Mouse (Mus musculus) heart, postnatal 10 days (tissue): ENCODE results near the gene Hlcs. TPM values are rescaled to one million over a fixed set of nuclear protein-coding genes. Genes with fewer than 3 reads are reported as not detected.

Experiments
- DNase-seq, 2 experiments: peaks; one replicate each; pipeline ENCODE4 v3.0.0; 2021
- intact Hi-C: fragments of 180-260 bp; cut with DNase I; formaldehyde crosslinking; loops from one replicate; pipeline ENCODE4 v1.15.1; 2025
- total RNA-seq, 2 experiments: library from RNA; stranded (reverse); gene quantifications; 2 replicates each; pipeline ENCODE4 v1.2.3; 2021

The Hlcs gene
- total RNA-seq, 2 experiments from 2014 or later: 6.9 to 7.5 TPM

GRCm38 (mm10) chr16:94250640-94251349 lies 62.6 kb downstream of the Hlcs start:
- DNase-seq: no peak
- intact Hi-C loops: loop anchor here (5.0 kb wide), 1 partner anchor 133 kb away; no protein-coding TSS in a partner anchor

- intact Hi-C loops: loop anchor here (5.0 kb wide), 1 partner anchor 133 kb away; no protein-coding TSS in a partner anchor
- DNase-seq: no peak
Measured at GRCm38 (mm10) chr16:94250136-94250535, 63.2 kb downstream of the Hlcs start.

GRCm38 (mm10) chr16:94249666-94250065 lies 63.7 kb downstream of the Hlcs start:
- intact Hi-C loops: loop anchor here (5.0 kb wide), 1 partner anchor 132 kb away; no protein-coding TSS in a partner anchor
- DNase-seq: no peak

- DNase-seq: peak; percentile 71 to 75
- intact Hi-C loops: no loop called here
Measured at GRCm38 (mm10) chr16:94248721-94249120, 64.7 kb downstream of the Hlcs start.

GRCm38 (mm10) chr16:94246976-94247375 lies 66.4 kb downstream of the Hlcs start:
- DNase-seq: no peak
- intact Hi-C loops: no loop called here

- no peak for DNase-seq
- intact Hi-C loops: no loop called here
Measured at GRCm38 (mm10) chr16:94246058-94246784, 67.2 kb downstream of the Hlcs start.

- DNase-seq: no peak
- intact Hi-C loops: no loop called here
Measured at GRCm38 (mm10) chr16:94241126-94241525, 72.2 kb downstream of the Hlcs start.

- no peak for DNase-seq
- intact Hi-C loops: no loop called here
Measured at GRCm38 (mm10) chr16:94240190-94240589, 73.2 kb downstream of the Hlcs start.

- intact Hi-C loops: no loop called here
- no peak for DNase-seq
Measured at GRCm38 (mm10) chr16:94239567-94239966, 73.8 kb downstream of the Hlcs start.

GRCm38 (mm10) chr16:94239146-94239545 lies 74.2 kb downstream of the Hlcs start:
- intact Hi-C loops: no loop called here
- DNase-seq: no peak

- DNase-seq: no peak
- intact Hi-C loops: no loop called here
Measured at GRCm38 (mm10) chr16:94237130-94237484, 76.3 kb downstream of the Hlcs start.

- intact Hi-C loops: no loop called here
- no peak for DNase-seq
Measured at GRCm38 (mm10) chr16:94236226-94237129, 76.9 kb downstream of the Hlcs start.

- no peak for DNase-seq
- intact Hi-C loops: no loop called here
Measured at GRCm38 (mm10) chr16:94235718-94236117, 77.7 kb downstream of the Hlcs start.

GRCm38 (mm10) chr16:94234202-94234601 lies 79.2 kb downstream of the Hlcs start:
- intact Hi-C loops: no loop called here

GRCm38 (mm10) chr16:94230909-94231575 lies 82.3 kb downstream of the Hlcs start:
- intact Hi-C loops: no loop called here
- no peak for DNase-seq

More at GRCm38 (mm10) chr16:94234202-94234601, 79.2 kb downstream of the Hlcs start:
- DNase-seq: no peak

- intact Hi-C loops: no loop called here
- no peak for DNase-seq
Measured at GRCm38 (mm10) chr16:94230499-94230898, 82.9 kb downstream of the Hlcs start.

- intact Hi-C loops: no loop called here
- no peak for DNase-seq
Measured at GRCm38 (mm10) chr16:94229890-94230289, 83.5 kb downstream of the Hlcs start.

- DNase-seq: peak; percentile 47 to 51
- intact Hi-C loops: no loop called here
Measured at GRCm38 (mm10) chr16:94228858-94229555, 84.4 kb downstream of the Hlcs start.

- DNase-seq: peak; percentile 69 to 72
Measured at GRCm38 (mm10) chr16:94227328-94228018, 85.9 kb downstream of the Hlcs start.

More at GRCm38 (mm10) chr16:94227328-94228018, 85.9 kb downstream of the Hlcs start:
- intact Hi-C loops: no loop called here
